Mouse (Mus musculus) hindbrain, embryonic 15.5 days (tissue): ENCODE results near the gene Fem1b. TPM values are rescaled to one million over a fixed set of nuclear protein-coding genes. Genes with fewer than 3 reads are reported as not detected.
"Not testable (repeated sequence)": the region's sequence is repeated elsewhere in the genome, so short reads cannot be mapped to it uniquely, and the experiment has no call there.

Experiments
- ATAC-seq: fragments of 200-750 bp; cut with Nextera tagmentation; 2 replicates; pipeline ENCODE4 v1.8.0; 2017; ENCODE audit warnings: low read depth, moderate number of reproducible peaks, moderate TSS enrichment; ENCODE audit not compliant: low FRiP score
- H3K27ac ChIP-seq: fragments of 300-500 bp; sonication (generic); replicated peaks from 2 replicates; pipeline ENCODE4 v1.5.1; 2015; ENCODE audit warnings: mild to moderate bottlenecking, inconsistent platforms
- H3K27me3 ChIP-seq: fragments of 300-500 bp; sonication (generic); 2 replicates; pipeline ENCODE4 v1.6.1; 2015; ENCODE audit warnings: control low read depth, inconsistent platforms
- H3K36me3 ChIP-seq: fragments of 300-500 bp; sonication (generic); 2 replicates; pipeline ENCODE4 v1.6.1; 2015; ENCODE audit warnings: control low read depth, inconsistent platforms
- H3K4me1 ChIP-seq: fragments of 300-500 bp; sonication (generic); replicated peaks from 2 replicates; pipeline ENCODE4 v1.6.1; 2015; ENCODE audit warnings: control low read depth, inconsistent platforms
- H3K4me2 ChIP-seq: fragments of 300-500 bp; sonication (generic); 2 replicates; pipeline ENCODE4 v1.6.1; 2015; ENCODE audit warnings: moderate library complexity, mild to moderate bottlenecking, inconsistent platforms
- H3K4me3 ChIP-seq: fragments of 300-500 bp; sonication (generic); 2 replicates; pipeline ENCODE4 v1.5.1; 2015; ENCODE audit warnings: mild to moderate bottlenecking, inconsistent platforms
- H3K9ac ChIP-seq: fragments of 300-500 bp; sonication (generic); 2 replicates; pipeline ENCODE4 v1.6.1; 2015; ENCODE audit warnings: inconsistent platforms
- H3K9me3 ChIP-seq: fragments of 300-500 bp; sonication (generic); 2 replicates; pipeline ENCODE4 v1.6.1; 2016; ENCODE audit warnings: control low read depth, inconsistent platforms
- WGBS: fragments of 180-500 bp; shearing (Covaris S2); methylation state at CpG from one replicate; pipeline ENCODE4 v1.1.7; 2015; 5-methylcytosine and 5-hydroxymethylcytosine counted together
- polyA plus RNA-seq: library from polyadenylated mRNA; unstranded; fragments of >200 nt; fragmentation: Nextera tagmentation; extraction: Ambion mirVana; gene quantifications from 2 replicates; pipeline ENCODE4 v1.2.1, GENCODE M21; 2015

Gene Fem1b
- 53.0 and 53.5 TPM in 2 replicates for polyA plus RNA-seq

DNA sequence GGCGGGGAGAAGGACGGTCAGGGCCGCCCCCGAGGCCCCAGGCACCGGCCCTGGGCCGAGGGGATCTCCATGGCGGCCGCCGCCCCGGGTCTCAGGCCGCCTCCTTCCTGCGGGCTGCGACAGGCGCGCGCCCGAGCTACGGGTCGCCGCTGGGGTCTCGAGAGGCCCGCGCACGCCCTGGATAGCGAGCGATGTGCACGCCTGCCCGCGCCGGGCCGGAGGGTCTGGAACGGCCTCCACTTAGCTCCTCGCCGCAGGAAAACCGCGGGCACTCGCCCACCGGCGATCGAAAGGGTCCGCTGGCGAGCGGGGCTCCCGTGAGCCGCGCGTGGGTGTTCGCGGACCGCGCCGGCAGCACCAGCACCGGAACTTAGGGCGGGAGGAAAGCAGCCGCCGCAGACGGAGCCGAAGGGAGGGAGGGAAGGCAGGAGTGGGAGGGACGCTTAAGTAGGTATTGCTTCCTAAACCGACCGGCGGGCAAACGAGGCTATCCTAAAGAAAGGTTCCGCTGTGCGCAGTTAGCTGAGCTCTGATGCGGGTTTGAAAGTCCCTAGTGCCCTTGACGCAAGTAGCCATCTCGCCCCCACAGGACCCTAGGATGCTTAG is at the start of gene Fem1b:
Gene Fem1b, minus strand, starts transcription at position 419 of the 606 bp plus-strand sequence.
- Histone ChIP-seq H3K4me1 (peaks cover 28% of the 10 kb centered on the region), H3K36me3 (no peaks in the 10 kb centered on the region), H3K4me2 (peak within 1 kb of the TSS; percentile 65), H3K27ac (peak within 1 kb of the TSS; percentile 99), H3K27me3 (no peaks in the 10 kb centered on the region), H3K9ac (peak within 1 kb of the TSS; percentile 99), H3K9me3 (no peaks in the 10 kb centered on the region), H3K4me3 (peak within 1 kb of the TSS; percentile 98)
- ATAC-seq, result peak; percentile 93
- WGBS, result under 1% methylated on average over 68 of the region's 68 CpGs

DNA sequence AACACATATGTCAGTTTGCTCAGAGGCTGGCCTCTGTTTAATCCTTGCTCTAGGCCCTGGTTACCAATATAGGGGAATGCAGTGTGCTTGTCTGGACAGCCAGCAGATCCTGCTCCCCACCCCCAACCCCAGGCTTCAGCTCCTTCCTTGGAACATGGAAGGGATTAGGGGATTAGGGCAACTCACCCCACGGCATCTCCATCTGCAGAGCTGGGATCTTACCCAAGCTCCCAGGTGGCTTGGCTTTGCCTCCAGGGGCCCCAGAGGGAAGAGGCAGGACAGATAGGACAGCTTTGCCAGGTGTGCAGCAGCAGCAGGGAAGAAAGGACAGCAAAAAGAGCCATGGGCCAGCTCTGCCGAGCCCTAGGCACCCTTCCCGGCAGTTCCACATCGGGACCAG is 49.1 kb upstream of the Fem1b start:
- Histone ChIP-seq H3K4me1 (peaks cover 16% of the 10 kb centered on the region; the same call in 1 of the 2 replicates), H3K4me3 (no peak overlapping the region), H3K9me3 (no peaks in the 10 kb centered on the region), H3K36me3 (no peaks in the 10 kb centered on the region), H3K27ac (no peak overlapping the region), H3K27me3 (no peaks in the 10 kb centered on the region), H3K9ac (no peak overlapping the region), H3K4me2 (no peak overlapping the region)
- ATAC-seq, result no peak
- WGBS, result 83% methylated on average over 4 of the region's 4 CpGs

DNA sequence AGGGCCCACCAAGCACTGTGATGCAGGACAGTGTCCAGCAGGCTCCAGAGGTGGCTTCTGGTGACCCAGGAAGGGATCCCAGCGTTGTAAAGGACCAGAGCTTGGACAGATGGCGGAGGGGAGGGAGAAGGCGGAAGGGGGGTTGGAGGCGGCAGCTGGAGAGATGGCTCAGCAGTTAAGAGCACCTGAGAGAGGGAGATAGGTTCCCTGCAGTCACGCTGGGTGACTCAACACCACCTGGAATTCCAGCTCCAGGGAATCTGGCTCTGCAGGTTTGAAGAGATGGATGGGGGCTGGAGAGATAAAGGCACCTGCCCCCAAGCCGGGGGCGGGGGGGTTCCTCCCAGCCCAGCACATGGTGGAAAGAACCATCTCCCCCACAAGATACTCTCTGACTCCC is 48.4 kb upstream of the Fem1b start:
- H3K27me3 ChIP-seq, H3K4me2 ChIP-seq, H3K4me3 ChIP-seq, ATAC-seq, H3K9ac ChIP-seq, H3K36me3 ChIP-seq, H3K27ac ChIP-seq, H3K9me3 ChIP-seq: not testable (repeated sequence)
- WGBS, result 61% methylated on average over 7 of the region's 7 CpGs
- H3K4me1 ChIP-seq, result peaks cover 16% of the 10 kb centered on the region; the same call in 1 of the 2 replicates

DNA sequence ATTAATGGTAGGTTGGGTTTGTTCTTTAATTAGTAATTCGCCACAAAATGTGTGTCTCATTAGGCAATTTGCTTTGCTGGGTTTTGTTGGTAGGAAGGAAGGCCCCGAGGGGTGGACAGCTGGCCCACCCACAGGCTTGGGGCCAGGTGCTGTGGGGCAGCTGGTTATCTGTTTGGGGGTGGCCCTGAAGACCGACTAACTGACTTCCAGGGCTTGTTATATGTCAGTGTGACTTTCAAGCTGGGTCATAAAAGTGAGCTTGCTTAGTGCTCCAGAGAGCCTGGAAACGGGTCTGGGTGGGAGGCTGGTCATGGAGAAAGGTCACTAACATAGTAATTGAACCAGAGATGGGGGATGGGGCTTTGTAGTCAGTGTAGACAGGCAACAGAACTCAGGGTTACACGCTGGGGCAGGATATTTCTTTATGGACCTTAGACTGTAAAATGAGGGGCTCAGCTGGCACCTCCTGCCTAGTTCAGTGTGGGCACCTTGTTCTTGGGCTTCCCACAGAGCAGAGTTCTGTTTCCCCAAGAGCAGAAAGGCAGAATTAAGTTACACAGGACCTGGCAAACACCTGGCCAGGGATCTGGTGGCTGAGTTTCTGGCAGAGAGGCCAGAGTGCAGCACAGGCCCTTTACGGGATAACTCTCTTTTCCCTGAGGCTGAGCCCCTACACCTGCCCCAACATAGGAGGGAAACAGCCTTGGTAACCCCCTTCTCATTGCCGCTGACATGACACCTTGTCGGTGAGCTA is 46.7 kb upstream of the Fem1b start:
- Histone ChIP-seq H3K27me3 (no peaks in the 10 kb centered on the region), H3K9me3 (no peaks in the 10 kb centered on the region), H3K27ac (peak overlapping the region; percentile 7), H3K4me2 (peak overlapping the region; percentile 3; the same call in 1 of the 2 replicates), H3K4me1 (peaks cover 16% of the 10 kb centered on the region; the same call in 1 of the 2 replicates), H3K9ac (no peak overlapping the region), H3K4me3 (no peak overlapping the region), H3K36me3 (no peaks in the 10 kb centered on the region)
- ATAC-seq, result no peak
- 48% methylated on average over 8 of the region's 8 CpGs for WGBS

DNA sequence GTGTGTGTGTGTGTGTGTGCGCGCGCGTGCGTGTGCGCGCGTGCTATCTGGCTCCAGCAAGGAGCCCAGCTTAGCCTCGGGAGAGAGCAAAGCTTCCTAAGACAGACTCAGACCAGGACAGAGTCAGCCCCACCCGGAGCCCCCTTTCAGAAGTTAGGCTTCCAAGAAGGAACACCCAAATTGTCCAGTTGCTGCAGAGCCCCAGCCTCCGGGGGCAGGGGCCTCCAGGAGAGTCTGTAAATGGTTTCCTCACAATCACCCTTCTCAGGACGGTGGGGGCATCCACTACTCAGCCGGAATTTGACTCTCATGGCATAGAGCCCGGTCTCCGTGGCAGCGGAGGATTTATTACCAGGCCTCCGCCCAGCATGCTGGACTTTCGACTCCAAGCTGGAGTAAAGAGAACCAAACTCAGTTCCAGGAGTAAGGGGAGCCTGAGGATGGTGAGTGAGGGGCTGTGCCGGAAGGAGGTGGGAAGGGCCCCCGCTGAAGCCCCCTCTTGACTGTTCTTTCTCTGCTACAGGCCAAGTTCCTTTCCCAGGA is 46.1 kb upstream of the Fem1b start, which contains the start of gene Calml4:
Gene Calml4, plus strand, starts transcription at position 362 of the 543 bp plus-strand sequence.
- ATAC-seq, result peak; percentile 30; the same call in 1 of the 2 replicates
- H3K4me1 ChIP-seq, result peaks cover 16% of the 10 kb centered on the region; the same call in 1 of the 2 replicates
- 50% methylated on average over 20 of the region's 20 CpGs for WGBS
- peak within 1 kb of the TSS; percentile 38 for H3K27ac ChIP-seq
- H3K4me2 ChIP-seq, result peak within 1 kb of the TSS; percentile 3; the same call in 1 of the 2 replicates
- no peak within 1 kb of the TSS for H3K4me3 ChIP-seq
- no peaks in the 10 kb centered on the region for H3K27me3 ChIP-seq
- no peaks in the 10 kb centered on the region for H3K36me3 ChIP-seq
- no peak within 1 kb of the TSS for H3K9ac ChIP-seq
- H3K9me3 ChIP-seq, result no peaks in the 10 kb centered on the region

DNA sequence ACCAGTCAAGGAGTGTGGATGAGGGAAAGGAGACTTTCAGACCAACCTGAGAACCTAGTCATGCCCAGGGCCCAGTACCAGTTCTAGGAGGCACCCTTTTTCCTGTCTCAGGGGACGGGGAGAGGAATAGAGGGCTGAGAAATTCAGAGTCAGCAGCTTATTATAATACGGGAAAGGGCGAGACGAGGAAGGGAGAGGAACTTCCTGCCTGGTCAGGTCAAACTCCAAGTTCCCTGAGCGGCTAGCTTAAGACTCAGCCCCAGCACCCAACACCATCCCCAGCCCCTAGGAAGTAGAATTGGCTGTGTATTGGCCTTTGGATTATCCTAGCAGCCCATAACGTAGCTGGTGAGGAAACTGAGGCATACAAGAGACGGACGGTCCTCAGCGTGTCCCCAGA is 45.5 kb upstream of the Fem1b start:
- Histone ChIP-seq H3K9ac (no peak overlapping the region), H3K4me2 (no peak overlapping the region), H3K4me3 (no peak overlapping the region), H3K36me3 (no peaks in the 10 kb centered on the region), H3K9me3 (no peaks in the 10 kb centered on the region), H3K27me3 (no peaks in the 10 kb centered on the region), H3K4me1 (peaks cover 16% of the 10 kb centered on the region; the same call in 1 of the 2 replicates), H3K27ac (no peak overlapping the region)
- no peak for ATAC-seq
- 84% methylated on average over 9 of the region's 9 CpGs for WGBS

DNA sequence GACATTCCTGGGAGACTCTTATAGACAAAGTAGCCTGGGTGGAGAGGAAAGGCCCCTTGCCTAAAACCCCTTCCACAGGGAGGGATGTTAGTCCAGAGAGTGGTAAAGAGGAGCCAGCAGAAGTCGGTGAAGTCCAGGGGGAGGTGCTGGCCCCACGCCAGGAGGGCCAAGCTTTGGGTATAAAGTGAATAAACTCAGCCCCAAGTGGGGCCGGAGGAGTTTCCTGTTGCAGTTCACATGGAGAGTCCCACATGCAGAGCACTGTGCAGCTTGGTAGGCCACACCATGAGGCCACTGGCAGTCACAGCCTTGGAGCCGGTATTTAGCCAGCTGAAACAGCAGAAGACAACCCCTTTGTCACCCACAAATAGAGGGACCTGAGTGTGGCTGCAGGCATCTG is 42.7 kb upstream of the Fem1b start:
- Histone ChIP-seq H3K27me3 (no peaks in the 10 kb centered on the region), H3K4me1 (peaks cover 16% of the 10 kb centered on the region; the same call in 1 of the 2 replicates), H3K9ac (no peak overlapping the region), H3K36me3 (no peaks in the 10 kb centered on the region), H3K27ac (no peak overlapping the region), H3K4me2 (no peak overlapping the region), H3K9me3 (no peaks in the 10 kb centered on the region), H3K4me3 (no peak overlapping the region)
- no peak for ATAC-seq
- 54% methylated on average over 4 of the region's 4 CpGs for WGBS

DNA sequence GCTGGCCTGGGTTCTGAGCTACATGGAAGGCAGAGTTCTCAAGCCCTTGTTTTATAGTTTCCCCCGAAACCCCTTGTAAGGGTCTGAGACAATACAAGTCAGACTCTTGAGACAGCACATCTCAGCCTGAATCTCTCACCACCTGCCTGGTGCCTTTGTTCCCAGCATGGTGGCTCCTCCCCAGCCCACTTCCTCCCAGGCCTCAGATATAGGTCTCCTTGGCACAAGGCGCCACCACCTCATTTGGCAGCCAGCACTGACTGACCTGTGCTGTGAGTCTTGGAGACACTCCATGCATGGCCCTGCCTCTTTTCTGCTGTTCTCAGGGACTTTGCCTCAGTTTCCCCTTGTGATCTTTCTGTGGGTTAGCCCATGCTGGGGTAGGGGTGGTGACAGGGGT is 39.8 kb upstream of the Fem1b start:
- no peak overlapping the region for H3K9ac ChIP-seq
- no peak overlapping the region for H3K4me2 ChIP-seq
- H3K9me3 ChIP-seq, result no peaks in the 10 kb centered on the region
- no peak for ATAC-seq
- H3K4me1 ChIP-seq, result peaks cover 9% of the 10 kb centered on the region
- H3K27me3 ChIP-seq, result no peaks in the 10 kb centered on the region
- H3K4me3 ChIP-seq, result no peak overlapping the region
- 69% methylated on average over 2 of the region's 2 CpGs for WGBS
- no peak overlapping the region for H3K27ac ChIP-seq
- H3K36me3 ChIP-seq, result no peaks in the 10 kb centered on the region

DNA sequence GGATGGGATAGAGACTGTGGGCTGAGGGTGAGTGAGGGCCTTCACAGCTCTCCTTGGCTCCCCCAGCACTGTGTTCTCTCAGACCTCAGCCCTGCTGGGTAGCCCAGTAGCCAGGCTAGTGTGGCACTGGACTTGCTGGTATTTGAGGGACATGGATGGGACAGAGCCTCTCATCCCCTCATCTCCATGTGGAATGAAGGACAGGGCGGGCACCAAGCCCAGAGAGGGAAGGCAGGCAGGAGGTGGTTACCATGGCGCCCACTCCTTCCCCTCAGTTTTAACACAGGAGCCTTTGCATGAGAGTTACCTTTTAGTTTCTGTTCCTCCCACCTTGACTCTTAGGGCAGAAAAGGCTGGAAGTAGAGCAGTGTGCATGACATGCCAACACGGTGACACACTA is 36.9 kb upstream of the Fem1b start:
- Histone ChIP-seq H3K4me1 (peaks cover 9% of the 10 kb centered on the region), H3K36me3 (no peaks in the 10 kb centered on the region), H3K27me3 (no peaks in the 10 kb centered on the region), H3K4me3 (no peak overlapping the region), H3K9ac (no peak overlapping the region), H3K27ac (no peak overlapping the region), H3K4me2 (no peak overlapping the region), H3K9me3 (no peaks in the 10 kb centered on the region)
- WGBS, result 80% methylated on average over 3 of the region's 3 CpGs
- ATAC-seq, result no peak

DNA sequence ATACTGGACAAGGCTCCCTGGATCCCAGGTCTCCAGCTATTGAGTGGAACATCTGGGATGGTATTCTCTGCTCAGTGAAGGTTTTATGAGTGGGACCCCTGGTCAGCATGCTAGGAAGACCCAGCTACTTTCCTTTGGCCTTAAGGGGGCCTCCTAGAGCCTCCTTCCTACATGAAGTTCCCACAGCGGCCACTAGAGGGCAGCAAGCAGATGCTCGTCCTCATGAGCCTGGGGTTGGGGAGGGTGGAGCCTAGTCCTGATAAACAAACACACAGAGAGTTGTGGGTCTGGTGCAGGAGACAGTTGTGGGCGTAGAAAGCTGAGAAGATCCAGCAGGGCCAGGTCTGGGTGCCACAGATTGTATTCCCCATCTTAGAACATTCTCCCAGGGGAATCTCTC is 36.0 kb upstream of the Fem1b start:
- WGBS, result 7% methylated on average over 3 of the region's 3 CpGs
- H3K4me2 ChIP-seq, result no peak overlapping the region
- no peaks in the 10 kb centered on the region for H3K36me3 ChIP-seq
- H3K9me3 ChIP-seq, result no peaks in the 10 kb centered on the region
- no peaks in the 10 kb centered on the region for H3K27me3 ChIP-seq
- H3K4me1 ChIP-seq, result peaks cover 9% of the 10 kb centered on the region
- ATAC-seq, result no peak
- H3K4me3 ChIP-seq, result no peak overlapping the region
- H3K27ac ChIP-seq, result no peak overlapping the region
- no peak overlapping the region for H3K9ac ChIP-seq

DNA sequence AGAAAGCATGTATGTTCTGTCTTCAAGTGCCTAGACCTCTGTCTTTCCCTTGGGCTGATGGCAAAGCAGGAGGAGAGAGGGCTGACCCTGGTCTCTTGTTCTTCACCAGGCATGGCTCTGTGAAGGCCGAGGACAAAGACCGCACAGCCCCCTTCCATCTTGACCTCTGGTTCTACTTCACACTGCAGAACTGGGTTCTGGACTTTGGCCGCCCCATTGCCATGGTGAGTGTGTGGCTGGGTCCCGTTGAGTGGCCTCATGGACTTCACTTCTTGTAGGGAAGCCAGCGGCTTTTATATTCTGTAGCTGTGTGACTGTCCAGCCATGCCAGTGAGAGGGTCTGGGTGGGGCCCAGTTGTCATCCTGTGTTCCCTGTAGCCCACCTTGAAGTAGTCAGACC is 32.7 kb upstream of the Fem1b start:
- Histone ChIP-seq H3K4me1 (peaks cover 14% of the 10 kb centered on the region), H3K36me3 (no peaks in the 10 kb centered on the region), H3K27ac (no peak overlapping the region), H3K4me2 (no peak overlapping the region), H3K4me3 (no peak overlapping the region), H3K9me3 (no peaks in the 10 kb centered on the region), H3K9ac (no peak overlapping the region), H3K27me3 (no peaks in the 10 kb centered on the region)
- 91% methylated on average over 5 of the region's 5 CpGs for WGBS
- no peak for ATAC-seq

DNA sequence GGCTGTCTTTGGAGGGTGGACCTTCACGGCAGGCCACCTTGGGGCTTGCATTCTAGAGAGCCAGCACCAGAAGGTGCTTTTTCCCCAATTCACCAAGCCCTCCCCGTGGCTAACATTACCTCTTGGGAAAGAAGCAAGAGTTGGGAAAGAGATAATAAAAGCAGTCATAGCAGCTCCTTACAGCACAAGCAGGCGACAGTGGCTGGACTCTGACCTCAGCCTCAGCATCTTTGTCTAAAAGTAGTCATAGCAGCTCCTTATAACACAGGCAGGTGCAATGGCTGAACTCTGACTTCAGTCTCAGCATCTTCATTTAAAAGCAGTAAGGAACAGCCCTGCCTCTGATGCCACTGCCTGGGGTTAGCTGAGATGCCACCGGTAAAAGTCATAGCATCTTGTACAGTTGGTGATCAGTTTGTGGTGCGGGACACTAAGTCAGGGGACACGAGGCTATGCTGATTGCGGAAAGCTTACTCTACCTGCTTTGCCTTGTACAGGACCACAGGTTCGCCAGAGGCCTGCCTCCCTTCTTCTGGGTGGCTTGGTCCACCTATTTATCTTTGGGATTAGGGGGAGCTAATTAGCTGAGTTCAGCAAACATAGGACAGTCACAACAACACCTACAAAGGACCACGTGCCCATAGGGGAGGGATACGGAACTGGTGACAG is 31.8 kb upstream of the Fem1b start:
- no peak for ATAC-seq

More for the DNA sequence above, 31.8 kb upstream of the Fem1b start:
- Histone ChIP-seq H3K4me2 (no peak overlapping the region), H3K4me3 (no peak overlapping the region), H3K27me3 (no peaks in the 10 kb centered on the region), H3K36me3 (no peaks in the 10 kb centered on the region), H3K9ac (no peak overlapping the region), H3K9me3 (no peaks in the 10 kb centered on the region), H3K4me1 (peaks cover 18% of the 10 kb centered on the region), H3K27ac (no peak overlapping the region)
- 89% methylated on average over 10 of the region's 10 CpGs for WGBS
